Mouse (Mus musculus): ENCODE data around the gene Pigv. TPM values are rescaled to one million over a fixed set of nuclear protein-coding genes. Genes with fewer than 3 reads are reported as not detected.

Pigv gene
- polyA plus RNA-seq, 1 experiment from 2014 or later: 16.6 TPM

- H3K27ac ChIP-seq (ENCODE audit: low read length): no peak overlapping the region
- 93% methylated on average over 9 of the region's 9 CpGs for WGBS
- no peak for ATAC-seq
- H3K4me3 ChIP-seq (ENCODE audit: low read length): no peak overlapping the region
- H3K36me3 ChIP-seq (ENCODE audit: control insufficient read depth, insufficient read depth, low read length): peaks cover 7% of the 10 kb centered on the region
- no peaks in the 10 kb centered on the region for H3K27me3 ChIP-seq (replicated peaks; ENCODE audit: control insufficient read depth, insufficient read depth, low read length)
- peak overlapping the region; percentile 18; the same call in 1 of the 2 replicates for H3K9ac ChIP-seq (ENCODE audit: low read depth, low read length)
- H3K4me2 ChIP-seq (ENCODE audit: low read depth, low read length): no peak overlapping the region
- H3K4me1 ChIP-seq (ENCODE audit: control insufficient read depth, insufficient read depth, low read length): peaks cover 5% of the 10 kb centered on the region
- no peaks in the 10 kb centered on the region for H3K9me3 ChIP-seq (ENCODE audit: control insufficient read depth, low read length)
These were observed 45.8 kb downstream of the Pigv start for GRCm38 (mm10) chr4:133626621-133627020.

GRCm38 (mm10) chr4:133626221-133626620 is 46.2 kb downstream of the Pigv start:
- ATAC-seq: no peak
- WGBS: 67% methylated on average over 5 of the region's 5 CpGs
- H3K4me1 ChIP-seq (ENCODE audit: control insufficient read depth, insufficient read depth, low read length): peaks cover under 1% of the 10 kb centered on the region
- peaks cover 7% of the 10 kb centered on the region for H3K36me3 ChIP-seq (ENCODE audit: control insufficient read depth, insufficient read depth, low read length)
- H3K4me2 ChIP-seq (ENCODE audit: low read depth, low read length): no peak overlapping the region
- no peak overlapping the region for H3K9ac ChIP-seq (ENCODE audit: low read depth, low read length)
- no peaks in the 10 kb centered on the region for H3K27me3 ChIP-seq (replicated peaks; ENCODE audit: control insufficient read depth, insufficient read depth, low read length)
- H3K27ac ChIP-seq (ENCODE audit: low read length): no peak overlapping the region
- no peak overlapping the region for H3K4me3 ChIP-seq (ENCODE audit: low read length)
- no peaks in the 10 kb centered on the region for H3K9me3 ChIP-seq (ENCODE audit: control insufficient read depth, low read length)

GRCm38 (mm10) chr4:133625621-133626071 is 46.8 kb downstream of the Pigv start:
- H3K9me3 ChIP-seq (ENCODE audit: control insufficient read depth, low read length): no peaks in the 10 kb centered on the region
- H3K9ac ChIP-seq (ENCODE audit: low read depth, low read length): no peak overlapping the region
- H3K27ac ChIP-seq (ENCODE audit: low read length): peak overlapping the region; percentile 47; the same call in 1 of the 2 replicates
- H3K36me3 ChIP-seq (ENCODE audit: control insufficient read depth, insufficient read depth, low read length): peaks cover 7% of the 10 kb centered on the region
- WGBS: 73% methylated on average over 11 of the region's 11 CpGs
- H3K4me1 ChIP-seq (ENCODE audit: control insufficient read depth, insufficient read depth, low read length): no peaks in the 10 kb centered on the region
- H3K4me3 ChIP-seq (ENCODE audit: low read length): no peak overlapping the region
- no peak for ATAC-seq
- H3K4me2 ChIP-seq (ENCODE audit: low read depth, low read length): no peak overlapping the region
- no peaks in the 10 kb centered on the region for H3K27me3 ChIP-seq (replicated peaks; ENCODE audit: control insufficient read depth, insufficient read depth, low read length)

- H3K27ac ChIP-seq (ENCODE audit: low read length): no peak overlapping the region
- WGBS: 89% methylated on average over 7 of the region's 7 CpGs
- ATAC-seq: no peak
These were observed 47.6 kb downstream of the Pigv start for GRCm38 (mm10) chr4:133624830-133625229.

DNA sequence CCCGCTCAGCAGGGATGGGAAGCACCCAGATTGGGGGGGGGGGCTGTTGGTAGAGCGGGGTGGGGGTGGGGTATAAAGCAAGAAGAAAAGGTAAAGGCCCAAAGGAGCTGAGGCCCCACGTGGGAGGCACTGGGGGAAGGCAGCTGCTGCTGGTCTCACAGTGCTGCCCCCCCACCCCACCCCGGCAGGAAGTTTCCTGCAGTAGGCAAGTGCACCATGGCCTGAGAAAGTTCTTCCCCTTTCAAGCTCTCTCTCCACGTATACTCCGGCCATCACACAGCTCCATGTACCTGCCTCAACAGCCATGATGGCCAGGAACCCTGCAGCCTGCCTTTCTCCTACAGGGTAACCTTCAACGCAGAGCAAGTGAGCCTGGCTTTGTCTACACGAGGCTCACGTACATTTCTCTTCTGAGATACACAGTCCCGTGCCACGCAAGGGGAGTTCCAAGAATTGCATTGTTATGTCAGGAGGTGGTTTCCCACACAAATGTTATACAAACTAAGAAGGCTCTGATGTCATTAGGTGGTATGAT is 50.2 kb downstream of the Pigv start:
- H3K4me2 ChIP-seq (ENCODE audit: low read depth, low read length): no peak overlapping the region
- H3K27me3 ChIP-seq (replicated peaks; ENCODE audit: control insufficient read depth, insufficient read depth, low read length): no peaks in the 10 kb centered on the region
- H3K27ac ChIP-seq (ENCODE audit: low read length): no peak overlapping the region
- no peak overlapping the region for H3K9ac ChIP-seq (ENCODE audit: low read depth, low read length)
- no peak overlapping the region for H3K4me3 ChIP-seq (ENCODE audit: low read length)
- ATAC-seq: no peak
- H3K4me1 ChIP-seq (ENCODE audit: control insufficient read depth, insufficient read depth, low read length): no peaks in the 10 kb centered on the region
- 78% methylated on average over 11 of the region's 11 CpGs for WGBS
- H3K36me3 ChIP-seq (ENCODE audit: control insufficient read depth, insufficient read depth, low read length): peaks cover 7% of the 10 kb centered on the region
- no peaks in the 10 kb centered on the region for H3K9me3 ChIP-seq (ENCODE audit: control insufficient read depth, low read length)

More at GRCm38 (mm10) chr4:133624830-133625229, 47.6 kb downstream of the Pigv start:
- Histone ChIP-seq H3K27me3 (replicated peaks; ENCODE audit: control insufficient read depth, insufficient read depth, low read length) (no peaks in the 10 kb centered on the region), H3K4me1 (ENCODE audit: control insufficient read depth, insufficient read depth, low read length) (no peaks in the 10 kb centered on the region), H3K9me3 (ENCODE audit: control insufficient read depth, low read length) (no peaks in the 10 kb centered on the region), H3K9ac (ENCODE audit: low read depth, low read length) (no peak overlapping the region), H3K4me2 (ENCODE audit: low read depth, low read length) (no peak overlapping the region), H3K36me3 (ENCODE audit: control insufficient read depth, insufficient read depth, low read length) (peaks cover 7% of the 10 kb centered on the region), H3K4me3 (ENCODE audit: low read length) (no peak overlapping the region)

- H3K36me3 ChIP-seq (ENCODE audit: control insufficient read depth, insufficient read depth, low read length): peaks cover 3% of the 10 kb centered on the region; the same call in 1 of the 2 replicates
- H3K27me3 ChIP-seq (replicated peaks; ENCODE audit: control insufficient read depth, insufficient read depth, low read length): no peaks in the 10 kb centered on the region
- WGBS: 81% methylated on average over 8 of the region's 8 CpGs
- H3K9ac ChIP-seq (ENCODE audit: low read depth, low read length): no peak overlapping the region
- no peaks in the 10 kb centered on the region for H3K9me3 ChIP-seq (ENCODE audit: control insufficient read depth, low read length)
- H3K4me1 ChIP-seq (ENCODE audit: control insufficient read depth, insufficient read depth, low read length): no peaks in the 10 kb centered on the region
- H3K4me3 ChIP-seq (ENCODE audit: low read length): no peak overlapping the region
- ATAC-seq: no peak
- H3K27ac ChIP-seq (ENCODE audit: low read length): no peak overlapping the region
- no peak overlapping the region for H3K4me2 ChIP-seq (ENCODE audit: low read depth, low read length)
These were observed 51.8 kb downstream of the Pigv start for GRCm38 (mm10) chr4:133620668-133621067.

DNA sequence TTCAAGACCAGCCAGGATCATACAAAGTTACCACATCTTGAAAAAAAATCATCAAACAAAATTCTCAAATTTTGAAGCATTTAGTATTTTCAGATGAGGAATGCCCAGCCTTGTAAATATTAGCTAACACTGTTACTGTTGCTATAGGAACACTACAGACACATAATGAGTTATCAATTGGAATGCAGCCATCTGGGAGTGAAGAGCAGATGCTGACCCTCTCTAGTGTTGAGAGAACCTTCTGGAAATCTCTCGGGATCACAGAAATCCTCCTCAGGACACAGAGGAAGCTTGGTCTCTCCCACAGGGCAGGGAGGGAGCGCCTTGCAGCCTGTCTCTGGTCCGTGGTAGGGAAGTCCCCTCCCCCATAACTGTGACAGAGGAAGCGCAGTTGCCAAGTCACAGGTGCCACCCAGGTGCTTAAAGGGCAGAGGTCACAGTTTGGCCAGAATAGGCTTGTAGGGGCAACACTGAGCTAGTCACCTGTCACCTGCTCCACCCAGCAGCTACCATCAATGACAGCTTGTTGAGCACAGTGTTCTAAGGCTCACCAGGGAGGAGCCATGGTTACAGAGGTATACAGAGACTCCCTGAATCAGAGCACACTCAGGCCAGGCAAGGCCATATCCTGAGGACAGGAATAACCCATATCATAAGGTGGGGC is 52.8 kb downstream of the Pigv start:
- Histone ChIP-seq H3K27me3 (replicated peaks; ENCODE audit: control insufficient read depth, insufficient read depth, low read length) (no peaks in the 10 kb centered on the region), H3K9me3 (ENCODE audit: control insufficient read depth, low read length) (no peaks in the 10 kb centered on the region), H3K4me2 (ENCODE audit: low read depth, low read length) (no peak overlapping the region), H3K9ac (ENCODE audit: low read depth, low read length) (no peak overlapping the region), H3K4me1 (ENCODE audit: control insufficient read depth, insufficient read depth, low read length) (no peaks in the 10 kb centered on the region), H3K4me3 (ENCODE audit: low read length) (no peak overlapping the region), H3K27ac (ENCODE audit: low read length) (no peak overlapping the region), H3K36me3 (ENCODE audit: control insufficient read depth, insufficient read depth, low read length) (0 out of 2 replicates have a peak, but pooled peaks cover 3% of the 10 kb centered on the region)
- ATAC-seq: peak; percentile 44; the same call in 1 of the 2 replicates
- 58% methylated on average over 4 of the region's 4 CpGs for WGBS

DNA sequence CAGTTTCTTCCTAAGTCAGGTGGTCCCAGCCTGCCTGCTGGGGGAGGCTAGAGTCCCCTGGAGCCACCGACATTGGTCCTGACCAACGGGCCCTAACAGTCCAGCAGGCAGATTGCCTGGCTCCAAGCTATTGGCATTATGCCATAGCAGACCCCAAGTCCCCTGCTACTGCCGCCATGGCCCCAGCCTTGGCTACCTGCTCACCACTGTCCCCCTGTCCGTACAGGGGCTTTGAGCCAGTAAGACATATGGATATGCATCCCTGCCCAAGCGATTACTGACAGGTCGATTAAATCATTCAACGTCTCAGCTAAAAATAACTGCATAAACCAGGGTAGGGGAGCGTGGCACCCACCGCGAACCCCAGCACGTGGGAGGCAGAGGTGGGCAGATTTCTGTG is 54.5 kb downstream of the Pigv start:
- no peak overlapping the region for H3K9ac ChIP-seq (ENCODE audit: low read depth, low read length)
- H3K36me3 ChIP-seq (ENCODE audit: control insufficient read depth, insufficient read depth, low read length): 0 out of 2 replicates have a peak, but pooled peaks cover 4% of the 10 kb centered on the region
- no peak overlapping the region for H3K4me2 ChIP-seq (ENCODE audit: low read depth, low read length)
- H3K4me1 ChIP-seq (ENCODE audit: control insufficient read depth, insufficient read depth, low read length): no peaks in the 10 kb centered on the region
- H3K27ac ChIP-seq (ENCODE audit: low read length): no peak overlapping the region
- H3K9me3 ChIP-seq (ENCODE audit: control insufficient read depth, low read length): no peaks in the 10 kb centered on the region
- ATAC-seq: no peak
- no peaks in the 10 kb centered on the region for H3K27me3 ChIP-seq (replicated peaks; ENCODE audit: control insufficient read depth, insufficient read depth, low read length)
- 94% methylated on average over 11 of the region's 11 CpGs for WGBS
- H3K4me3 ChIP-seq (ENCODE audit: low read length): no peak overlapping the region

- Histone ChIP-seq H3K9ac (ENCODE audit: low read depth, low read length) (no peak overlapping the region), H3K27ac (ENCODE audit: low read length) (no peak overlapping the region), H3K4me1 (ENCODE audit: control insufficient read depth, insufficient read depth, low read length) (no peaks in the 10 kb centered on the region), H3K27me3 (replicated peaks; ENCODE audit: control insufficient read depth, insufficient read depth, low read length) (no peaks in the 10 kb centered on the region), H3K4me3 (ENCODE audit: low read length) (no peak overlapping the region), H3K4me2 (ENCODE audit: low read depth, low read length) (no peak overlapping the region), H3K9me3 (ENCODE audit: control insufficient read depth, low read length) (0 out of 2 replicates have a peak, but pooled peaks cover 3% of the 10 kb centered on the region), H3K36me3 (ENCODE audit: control insufficient read depth, insufficient read depth, low read length) (peaks cover 15% of the 10 kb centered on the region; the same call in 1 of the 2 replicates)
- ATAC-seq: no peak
- WGBS: 81% methylated on average over 10 of the region's 10 CpGs
These were observed 57.0 kb downstream of the Pigv start for GRCm38 (mm10) chr4:133615416-133615815.

Data from intestine, embryonic 16.5 days (tissue).